ENCODE assay signal across 15 mouse cellular contexts in genomic region chr12:105025947-105026586, GRCm38 (mm10). TPM values are rescaled to one million over a fixed set of nuclear protein-coding genes. Genes with fewer than 3 reads are reported as not detected.
DNase-seq lines count a peak whose midpoint lies in the region; ATAC-seq and TF ChIP-seq lines count a peak whose summit lies in the region.
"Had no signal": no experiment of that assay in that cellular context is flagged by ENCODE, and none has a peak within 500 bp of the region (broad histone marks: within the 10 kb centered on the region; RNA-seq: fewer than 3 reads in every experiment).

No protein-coding gene starts in this region.

- peaks cover 20% of the 10 kb centered on the region for H3K4me1 ChIP-seq in liver, embryonic 11.5 days (replicated peaks; ENCODE audit: control insufficient read depth, insufficient read depth, low read length)

- peaks cover 21% of the 10 kb centered on the region for H3K36me3 ChIP-seq in liver, embryonic 11.5 days (ENCODE audit: control insufficient read depth, insufficient read depth, low read length)

- ATAC-seq in Patski = peak; percentile 10
- ATAC-seq in liver, embryonic 11.5 days (replicated peaks; ENCODE audit: low FRiP score) = peak; percentile 49
- ATAC-seq: hindbrain, embryonic 16.5 days had no signal

- peaks cover 11% of the 10 kb centered on the region for H3K9me3 ChIP-seq in liver, embryonic 11.5 days (ENCODE audit: control insufficient read depth, low read length)
- H3K9me3 ChIP-seq: stomach, embryonic 15.5 days had no signal

- POLR2A ChIA-PET in Patski (lab: Charles Lee) = interaction anchor here (0.6 kb wide), 3 partner anchors 25 to 226 kb away, joined by 3 read pairs; no protein-coding TSS in a partner anchor

- no peak for TF ChIP-seq CTCF in Patski (IDR thresholded peaks at IDR 0.05)

- peak overlapping the region; percentile 44 for H3K4me2 ChIP-seq in liver, embryonic 11.5 days
- H3K4me2 ChIP-seq: forebrain, embryonic 13.5 days; limb, embryonic 13.5 days; neural tube, embryonic 13.5 days; stomach, embryonic 15.5 days had no signal

- H3K4me3 ChIP-seq in liver, embryonic 11.5 days (ENCODE audit: low read depth, low read length) = no peak overlapping the region
- H3K4me3 ChIP-seq: forebrain, embryonic 13.5 days; limb, embryonic 13.5 days; neural tube, embryonic 13.5 days; stomach, embryonic 15.5 days had no signal

- H3K27ac ChIP-seq in liver, embryonic 11.5 days (ENCODE audit: low read depth, low read length) = peak overlapping the region; percentile 87
- H3K27ac ChIP-seq: forebrain, embryonic 13.5 days; kidney, postnatal 0 days; limb, embryonic 13.5 days; neural tube, embryonic 13.5 days; stomach, embryonic 15.5 days had no signal

- CTCF ChIA-PET in Patski (lab: Charles Lee) = interaction anchor here (0.7 to 1.6 kb wide), 2 partner anchors 56 to 72 kb away, joined by 3 to 25 read pairs; no protein-coding TSS in a partner anchor

- H3K9ac ChIP-seq in liver, embryonic 11.5 days (ENCODE audit: low read depth, low read length) = no peak overlapping the region; the same call in none of the 2 replicates
- H3K9ac ChIP-seq: forebrain, embryonic 13.5 days; limb, embryonic 13.5 days; neural tube, embryonic 13.5 days; stomach, embryonic 15.5 days had no signal

- peak; percentile 64 to 76 for DNase-seq in spleen, postnatal 10 days (ENCODE audit: low spot score in 2 of 2)
- DNase-seq in spleen, postnatal 14 days (ENCODE audit: low spot score in 2 of 2) = no peak
- DNase-seq in Patski (ENCODE audit: low read depth, low spot score) = no peak
- no peak for DNase-seq in liver, embryonic 11.5 days (ENCODE audit: low spot score)
- peak; percentile 72 to 83 for DNase-seq in spleen, postnatal 4 days (ENCODE audit: low spot score in 2 of 2)
- DNase-seq in cerebellum, postnatal 14 days = no peak
- DNase-seq in retina, postnatal 1 day = no peak
- no peak for DNase-seq in right cerebral cortex, postnatal 36 days (ENCODE audit: low spot score in 2 of 2)
- DNase-seq: adrenal gland, adult 8-10 months had no signal

- 35% methylated on average over 10 of the region's 10 CpGs for WGBS in liver, embryonic 11.5 days

- H3K27me3 ChIP-seq in Patski = no peaks in the 10 kb centered on the region
- H3K27me3 ChIP-seq in liver, embryonic 11.5 days (replicated peaks; ENCODE audit: control insufficient read depth, insufficient read depth, low read length) = no peaks in the 10 kb centered on the region
- H3K27me3 ChIP-seq: forebrain, embryonic 13.5 days; limb, embryonic 13.5 days; neural tube, embryonic 13.5 days; stomach, embryonic 15.5 days had no signal

- in situ Hi-C loops in Patski (cut with MboI; ENCODE audit: low pct_unique_long_range_greater_than_20kb) = loop anchor here (5.0 to 25.0 kb wide), 2 partner anchors 74 to 589 kb away; no protein-coding TSS in a partner anchor

RNA-seq across cellular contexts. Expression of gene Glrx5, which starts 6.4 kb away (rescaled TPM):
- 88.8 TPM for polyA plus RNA-seq in Patski (2021)
- 610 and 611 TPM in 2 replicates for polyA plus RNA-seq in liver, embryonic 11.5 days (2014; fragmentation: Nextera tagmentation; extraction: Ambion mirVana)

RNA-seq across cellular contexts. Expression of gene Syne3, which starts 16.5 kb away (rescaled TPM):
- 14.2 TPM for polyA plus RNA-seq in Patski (2021)
- polyA plus RNA-seq in liver, embryonic 11.5 days (2014; fragmentation: Nextera tagmentation; extraction: Ambion mirVana) = 1.4 and 1.8 TPM in 2 replicates

Comparison
In these comparisons a context has a peak if more than half of its experiments do, and no peak if none do; other contexts are left out.
1. DNase-seq: peak in spleen, postnatal 10 days (2 of 2) and spleen, postnatal 4 days (2 of 2); none in spleen, postnatal 14 days (0 of 2), Patski (single experiment), liver, embryonic 11.5 days (single experiment), cerebellum, postnatal 14 days (0 of 2), retina, postnatal 1 day (single experiment) and right cerebral cortex, postnatal 36 days (0 of 2).